ENCODE assay signal across 8 mouse cellular contexts in genomic region chr11:70763582-70763935, GRCm38 (mm10). TPM values are rescaled to one million over a fixed set of nuclear protein-coding genes. Genes with fewer than 3 reads are reported as not detected.
A peak's percentile ranks its signal among the peaks of the same experiment; 100 is the strongest.
DNase-seq lines count a peak whose midpoint lies in the region; ATAC-seq lines count a peak whose summit lies in the region.

No protein-coding gene starts in this region.

- DNase-seq in heart, postnatal 10 days = no peak
- DNase-seq in WW6 (ENCODE audit: low read depth, low spot score) = peak; percentile 36
- DNase-seq in midbrain, embryonic 11.5 days (ENCODE audit: low spot score, missing footprints) = peak; percentile 82
- DNase-seq in ovary, postnatal 10 days (ENCODE audit: low spot score) = no peak
- DNase-seq in adrenal gland, postnatal 36 days = no peak
- DNase-seq in gastrocnemius, postnatal 4 days (ENCODE audit: low spot score in 2 of 2) = no peak

- H3K27me3 ChIP-seq in heart, embryonic 15.5 days = no peaks in the 10 kb centered on the region
- H3K27me3 ChIP-seq in hindbrain, embryonic 15.5 days = no peaks in the 10 kb centered on the region
- no peaks in the 10 kb centered on the region for H3K27me3 ChIP-seq in midbrain, embryonic 11.5 days (ENCODE audit: control insufficient read depth, insufficient read depth, low read length)

- H3K4me1 ChIP-seq in heart, embryonic 15.5 days (replicated peaks) = peaks cover 18% of the 10 kb centered on the region
- H3K4me1 ChIP-seq in hindbrain, embryonic 15.5 days (replicated peaks) = peaks cover 23% of the 10 kb centered on the region
- H3K4me1 ChIP-seq in midbrain, embryonic 11.5 days (ENCODE audit: control insufficient read depth, insufficient read depth, low read length) = peaks cover 9% of the 10 kb centered on the region; the same call in 1 of the 2 replicates

- WGBS in heart, embryonic 15.5 days = 22% methylated on average over 3 of the region's 3 CpGs
- 31% methylated on average over 3 of the region's 3 CpGs for WGBS in hindbrain, embryonic 15.5 days
- WGBS in midbrain, embryonic 11.5 days = 32% methylated on average over 3 of the region's 3 CpGs

- no peak for ATAC-seq in heart, embryonic 15.5 days (replicated peaks; ENCODE audit: insufficient number of reproducible peaks, insufficient read depth, low FRiP score, low read depth)
- peak; percentile 46; the same call in 1 of the 2 replicates for ATAC-seq in hindbrain, embryonic 15.5 days (ENCODE audit: low FRiP score, low read depth)
- ATAC-seq in midbrain, embryonic 11.5 days (ENCODE audit: low FRiP score) = peak; percentile 70; the same call in 1 of the 2 replicates

- intact Hi-C loops in heart, postnatal 10 days (cut with DNase I) = no loop called here

- peak overlapping the region; percentile 83 for H3K4me3 ChIP-seq in heart, embryonic 15.5 days
- peak overlapping the region; percentile 80 for H3K4me3 ChIP-seq in hindbrain, embryonic 15.5 days
- peak overlapping the region; percentile 73 for H3K4me3 ChIP-seq in midbrain, embryonic 11.5 days (ENCODE audit: low read depth, low read length)

- peak overlapping the region; percentile 78 for H3K4me2 ChIP-seq in heart, embryonic 15.5 days
- H3K4me2 ChIP-seq in hindbrain, embryonic 15.5 days = peak overlapping the region; percentile 74
- peak overlapping the region; percentile 55 for H3K4me2 ChIP-seq in midbrain, embryonic 11.5 days

- H3K9me3 ChIP-seq in heart, embryonic 15.5 days (replicated peaks) = no peaks in the 10 kb centered on the region
- no peaks in the 10 kb centered on the region for H3K9me3 ChIP-seq in hindbrain, embryonic 15.5 days
- no peaks in the 10 kb centered on the region for H3K9me3 ChIP-seq in midbrain, embryonic 11.5 days (ENCODE audit: control insufficient read depth, low read length)

- peak overlapping the region; percentile 96 for H3K27ac ChIP-seq in heart, embryonic 15.5 days
- peak overlapping the region; percentile 86 for H3K27ac ChIP-seq in hindbrain, embryonic 15.5 days (replicated peaks)
- H3K27ac ChIP-seq in midbrain, embryonic 11.5 days (ENCODE audit: low read depth, low read length) = no peak overlapping the region

- H3K9ac ChIP-seq in heart, embryonic 15.5 days = peak overlapping the region; percentile 89
- H3K9ac ChIP-seq in hindbrain, embryonic 15.5 days = peak overlapping the region; percentile 76
- peak overlapping the region; percentile 84 for H3K9ac ChIP-seq in midbrain, embryonic 11.5 days (ENCODE audit: low read length)

- H3K36me3 ChIP-seq in heart, embryonic 15.5 days = peaks cover 11% of the 10 kb centered on the region; the same call in 1 of the 2 replicates
- peaks cover 5% of the 10 kb centered on the region; the same call in 1 of the 2 replicates for H3K36me3 ChIP-seq in hindbrain, embryonic 15.5 days
- no peaks in the 10 kb centered on the region for H3K36me3 ChIP-seq in midbrain, embryonic 11.5 days (ENCODE audit: control insufficient read depth, insufficient read depth, low read length)

RNA-seq across cellular contexts. Expression of gene Zfp3, which starts 0.5 kb away (rescaled TPM):
- 8.4 and 9.3 TPM in 2 replicates for polyA plus RNA-seq in heart, embryonic 15.5 days (2015; fragmentation: Nextera tagmentation; extraction: Ambion mirVana)
- total RNA-seq in heart, postnatal 10 days (2021) = 10 to 100 TPM; 10.6 to 11.2 TPM
- 15.8 and 16.1 TPM in 2 replicates for polyA plus RNA-seq in hindbrain, embryonic 15.5 days (2015; fragmentation: Nextera tagmentation; extraction: Ambion mirVana)
- polyA plus RNA-seq in midbrain, embryonic 11.5 days (2014; fragmentation: Nextera tagmentation; extraction: Ambion mirVana) = 10.2 and 11.0 TPM in 2 replicates
- total RNA-seq in adrenal gland, postnatal 36 days (2021) = 1 to 10 TPM; 8.4 to 9.4 TPM
- 10 to 100 TPM; 11.8 to 13.6 TPM for total RNA-seq in gastrocnemius, postnatal 4 days (2021)

RNA-seq across cellular contexts. Expression of gene Scimp, which starts 48.8 kb away (rescaled TPM):
- 0.45 and 0.60 TPM in 2 replicates for polyA plus RNA-seq in heart, embryonic 15.5 days (2015; fragmentation: Nextera tagmentation; extraction: Ambion mirVana)
- total RNA-seq in heart, postnatal 10 days (2021) = not detected
- 0.39 TPM in 1 of 2 replicates, not detected in the other for polyA plus RNA-seq in hindbrain, embryonic 15.5 days (2015; fragmentation: Nextera tagmentation; extraction: Ambion mirVana)
- polyA plus RNA-seq in midbrain, embryonic 11.5 days (2014; fragmentation: Nextera tagmentation; extraction: Ambion mirVana) = not detected in 2 replicates
- total RNA-seq in adrenal gland, postnatal 36 days (2021) = 1 to 10 TPM; 1.2 to 1.3 TPM
- total RNA-seq in gastrocnemius, postnatal 4 days (2021) = not detected

Comparison
In these comparisons a context has a peak if more than half of its experiments do, and no peak if none do; other contexts are left out.
1. DNase-seq: peak in WW6 (single experiment) and midbrain, embryonic 11.5 days (single experiment); none in heart, postnatal 10 days (0 of 2), ovary, postnatal 10 days (single experiment), adrenal gland, postnatal 36 days (0 of 2) and gastrocnemius, postnatal 4 days (0 of 2).
2. Peak in every context shown above with its lines, with median percentiles within 50 percentile points of each other: H3K4me2 ChIP-seq, H3K4me3 ChIP-seq and H3K9ac ChIP-seq.